Mouse (Mus musculus) gastrocnemius, postnatal 36 days (tissue): ENCODE measurements around the gene Dhfr. TPM values are rescaled to one million over a fixed set of nuclear protein-coding genes. Genes with fewer than 3 reads are reported as not detected.
"Not testable (repeated sequence)": the region's sequence is repeated elsewhere in the genome, so short reads cannot be mapped to it uniquely, and the experiment has no call there.

Experiments
- DNase-seq, 2 experiments: peaks; one replicate each; pipeline ENCODE4 v3.0.0; 2022
- intact Hi-C: fragments of 180-260 bp; cut with DNase I; formaldehyde crosslinking; loops from one replicate; pipeline ENCODE4 v1.15.1; 2025
- total RNA-seq, 2 experiments: library from RNA; stranded (reverse); gene quantifications; 2 replicates each; pipeline ENCODE4 v1.2.3; 2021

Gene Dhfr
- total RNA-seq, 2 experiments from 2014 or later, result 0.69 to 0.92 TPM

GRCm38 (mm10) chr13:92365312-92365711 is 10.8 kb downstream of the Dhfr start:
- intact Hi-C loops, result no loop called here

GRCm38 (mm10) chr13:92370811-92371210 is 16.3 kb downstream of the Dhfr start:
- intact Hi-C loops, result no loop called here

More at GRCm38 (mm10) chr13:92365312-92365711, 10.8 kb downstream of the Dhfr start:
- DNase-seq, result no peak

DNA sequence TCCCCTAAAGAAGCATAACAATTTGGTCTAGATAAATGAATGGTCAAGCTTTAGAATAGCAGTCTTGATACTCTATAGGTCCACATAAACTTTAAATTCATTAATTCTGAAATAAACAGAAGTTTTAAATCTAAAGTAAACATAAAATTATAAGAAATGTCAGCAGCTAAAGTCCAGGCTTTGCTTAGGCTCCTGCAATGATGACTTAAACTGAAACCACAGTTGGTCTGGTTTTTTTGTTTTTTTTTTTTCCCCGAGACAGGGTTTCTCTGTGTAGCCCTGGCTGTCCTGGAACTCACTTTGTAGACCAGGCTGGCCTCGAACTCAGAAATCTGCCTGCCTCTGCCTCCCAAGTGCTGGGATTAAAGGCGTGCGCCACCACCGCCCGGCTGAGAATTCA is 16.9 kb downstream of the Dhfr start:
- intact Hi-C loops, DNase-seq: not testable (repeated sequence)

More at GRCm38 (mm10) chr13:92370811-92371210, 16.3 kb downstream of the Dhfr start:
- DNase-seq, result no peak

GRCm38 (mm10) chr13:92387367-92387766 is 32.8 kb downstream of the Dhfr start:
- intact Hi-C loops, result no loop called here
- DNase-seq, result no peak

DNA sequence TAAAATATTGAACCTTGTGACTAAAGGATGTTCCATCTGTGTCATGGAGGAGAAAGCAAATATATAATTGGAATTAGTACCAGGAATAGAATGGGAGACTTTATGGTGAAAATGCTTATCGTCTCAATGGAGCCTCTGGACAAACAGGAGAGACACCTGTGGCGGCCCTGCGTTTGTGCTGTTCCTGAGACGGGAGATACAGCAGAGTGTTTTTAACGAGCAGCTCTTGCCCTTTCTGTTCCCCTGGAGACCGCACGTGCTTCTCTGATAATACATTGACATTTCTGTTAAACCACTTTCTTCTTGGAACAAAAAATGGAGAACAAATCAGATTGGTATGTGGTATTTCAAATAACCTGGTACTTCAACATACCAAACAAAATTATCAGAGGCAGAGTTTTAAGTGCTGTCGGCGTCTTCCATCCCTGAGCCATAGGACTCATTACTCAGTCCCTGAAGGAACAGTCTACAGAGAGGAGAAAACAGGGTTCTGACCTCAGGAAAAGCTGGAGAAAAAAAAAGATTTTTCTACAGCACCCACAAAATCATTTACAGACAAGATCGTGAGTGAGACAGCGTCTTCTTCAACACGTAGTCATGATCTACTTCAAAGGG is 38.6 kb downstream of the Dhfr start:
- intact Hi-C loops, result no loop called here
- DNase-seq, result no peak

DNA sequence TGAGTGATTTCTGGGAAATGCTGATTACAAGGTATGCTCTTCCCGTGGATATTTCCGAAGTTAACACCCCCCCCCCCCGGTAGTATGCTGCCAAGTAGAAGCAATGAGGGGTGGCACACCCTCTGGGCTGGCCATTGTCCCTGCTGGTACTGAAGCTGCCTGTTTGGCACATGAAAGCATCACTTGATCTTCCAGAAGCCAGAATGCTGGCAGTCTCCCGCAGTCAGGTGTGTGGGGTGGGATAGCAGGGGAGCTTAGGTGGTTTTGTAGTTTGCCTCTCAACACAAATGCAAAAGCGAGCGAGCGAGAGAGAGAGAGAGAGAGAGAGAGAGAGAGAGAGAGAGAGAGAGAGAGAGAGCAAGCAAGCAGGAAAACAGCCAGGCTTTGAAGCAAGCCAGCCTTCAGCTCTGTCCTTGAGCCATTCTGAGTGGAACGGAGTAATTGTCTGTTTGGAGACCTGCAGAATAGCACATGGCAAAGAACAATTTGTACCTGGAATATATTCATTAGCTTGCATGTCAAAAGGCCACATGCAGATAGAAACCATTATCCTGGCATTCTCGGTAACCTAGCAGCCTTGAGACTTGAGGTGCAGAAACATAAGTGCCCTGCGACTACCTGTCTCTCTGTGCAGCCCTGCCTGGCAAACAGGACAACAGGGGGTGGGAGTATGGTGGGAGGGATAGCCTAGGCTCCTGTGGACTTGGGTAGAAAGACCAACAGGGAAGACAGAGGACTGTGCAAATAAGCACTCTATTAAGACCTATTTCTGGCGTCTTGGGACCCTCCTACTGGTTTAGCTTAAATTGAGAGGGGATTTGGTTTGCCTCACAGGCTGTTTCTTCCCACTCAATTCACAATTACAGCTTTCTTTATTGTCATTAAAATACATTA is 44.2 kb downstream of the Dhfr start:
- intact Hi-C loops, result no loop called here
- DNase-seq, result no peak

DNA sequence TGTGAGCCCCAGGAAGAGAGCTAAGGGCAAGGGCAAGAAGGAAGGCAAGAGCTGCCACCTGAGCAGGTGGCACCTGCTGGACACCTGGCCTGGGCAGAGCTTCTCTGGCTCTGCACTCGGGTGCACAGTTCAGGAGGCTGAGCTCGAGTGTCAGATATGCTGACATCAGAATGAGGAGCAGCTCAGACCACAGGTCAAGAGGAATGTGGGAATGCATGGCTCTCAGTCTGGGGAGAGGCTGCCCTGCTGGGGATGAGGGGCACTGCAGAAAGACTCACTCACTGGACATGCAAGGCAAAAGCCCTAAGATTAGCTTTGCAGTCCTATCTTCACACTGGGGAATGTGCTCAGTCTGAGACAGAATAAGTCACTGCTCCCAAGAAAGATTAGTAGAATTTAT is 47.5 kb downstream of the Dhfr start:
- no peak for DNase-seq
- intact Hi-C loops, result no loop called here

DNA sequence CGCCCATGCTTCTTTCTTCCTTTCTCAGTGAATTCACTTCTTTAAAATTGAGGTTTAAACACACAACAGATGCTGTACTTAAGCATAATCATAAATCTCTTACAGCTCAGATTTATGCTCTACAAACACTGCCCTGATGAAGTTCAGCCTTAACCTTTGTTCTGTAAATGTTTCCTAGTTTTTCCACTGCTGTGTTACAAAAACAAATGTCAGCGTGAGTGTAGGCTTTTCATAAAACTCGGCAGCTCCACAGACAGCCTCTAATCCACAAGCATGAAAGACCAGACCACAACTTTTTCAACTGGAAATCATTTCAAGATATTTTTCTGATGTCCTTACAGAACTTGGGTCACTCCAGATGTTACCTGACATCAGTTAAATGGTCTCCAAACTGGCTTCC is 49.0 kb downstream of the Dhfr start:
- DNase-seq, result no peak
- intact Hi-C loops, result no loop called here

- DNase-seq, result no peak
- intact Hi-C loops, result no loop called here
Observed at GRCm38 (mm10) chr13:92410486-92410885, 56.0 kb downstream of the Dhfr start.

DNA sequence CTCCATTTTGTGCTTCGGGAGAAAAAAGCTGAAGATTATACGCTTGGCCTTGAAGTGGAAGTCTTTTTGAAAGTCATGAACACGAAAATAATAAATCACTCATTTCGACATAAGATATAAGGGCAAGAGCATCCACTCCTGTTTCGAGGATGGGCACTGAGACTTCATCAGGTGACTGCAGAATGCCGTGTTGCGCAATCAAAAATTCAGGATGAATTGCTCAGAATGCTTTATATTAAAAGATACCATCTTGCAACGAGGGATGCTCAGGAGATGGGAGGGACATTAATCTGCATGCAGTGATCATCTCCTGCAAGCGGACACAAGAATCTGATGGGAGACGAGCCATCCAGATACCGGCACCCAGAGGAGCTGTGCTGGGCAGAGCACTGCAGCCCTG is 65.1 kb downstream of the Dhfr start:
- no peak for DNase-seq
- intact Hi-C loops, result no loop called here

- intact Hi-C loops, result no loop called here
Observed at GRCm38 (mm10) chr13:92423711-92424110, 69.2 kb downstream of the Dhfr start.

GRCm38 (mm10) chr13:92425758-92426264 is 71.3 kb downstream of the Dhfr start, which contains the start of gene Ankrd34b:
Ankrd34b (plus strand) TSS chr13:92425896.
- no peak for DNase-seq
- intact Hi-C loops, result no loop called here

More at GRCm38 (mm10) chr13:92423711-92424110, 69.2 kb downstream of the Dhfr start:
- no peak for DNase-seq

DNA sequence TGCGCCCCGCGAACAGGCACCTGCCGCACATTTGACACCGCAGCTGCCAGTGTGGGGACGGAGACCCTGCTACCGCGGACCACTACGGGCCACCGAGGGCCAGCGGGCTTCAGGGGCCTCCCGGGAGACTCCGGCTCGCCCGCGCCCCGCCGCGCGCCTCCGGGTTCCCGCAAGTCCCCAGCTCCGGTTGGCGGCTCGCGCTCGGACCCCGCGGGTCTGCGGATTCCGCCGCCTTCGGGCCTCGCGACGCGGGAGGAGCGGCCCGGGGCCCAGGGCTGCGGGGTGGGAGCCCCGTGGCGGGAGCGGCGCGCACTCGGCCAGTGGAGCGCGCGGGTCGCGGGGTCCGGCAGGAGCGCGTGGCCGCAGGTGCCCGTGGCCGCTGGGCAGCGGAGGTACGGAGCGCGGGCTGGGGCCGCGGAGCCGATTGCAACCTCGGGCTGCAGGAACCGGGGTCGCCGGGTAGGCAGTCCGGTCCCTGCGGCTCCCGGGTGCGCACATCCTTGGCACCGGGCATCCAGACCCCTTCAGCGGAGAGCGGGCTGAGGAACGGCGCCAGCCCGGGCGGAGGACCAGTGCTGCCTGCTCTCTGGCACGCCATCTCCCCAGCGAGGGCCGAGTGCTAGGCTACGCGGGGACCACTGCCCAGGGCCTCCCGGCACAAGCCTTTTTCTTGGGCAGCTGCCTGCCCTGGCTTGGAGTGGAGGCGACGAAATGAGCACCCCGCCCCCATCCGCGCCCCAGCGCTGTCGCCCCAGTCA is 71.9 kb downstream of the Dhfr start:
- intact Hi-C loops, result no loop called here
- no peak for DNase-seq

- intact Hi-C loops, result no loop called here
- no peak for DNase-seq
Observed at GRCm38 (mm10) chr13:92427351-92427855, 72.9 kb downstream of the Dhfr start.

Other genes starting within 250 kb of the Dhfr start
- 1 to 10 TPM; 3.0 to 4.5 TPM for gene Rasgrf2, start 223.1 kb upstream of the Dhfr start, total RNA-seq
- not detected for gene Gm20379, start 48.7 kb upstream of the Dhfr start, total RNA-seq
- gene Msh3, start 277 bp downstream of the Dhfr start, total RNA-seq, result 10 to 100 TPM; 11.6 to 12.0 TPM
- not detected for gene Ankrd34b, start 71.2 kb downstream of the Dhfr start, total RNA-seq
- gene Fam151b, start 129.3 kb downstream of the Dhfr start, total RNA-seq, result 1 to 10 TPM; 1.9 to 2.6 TPM
- 1 to 10 TPM; 7.1 to 8.0 TPM for gene Zfyve16, start 176.1 kb downstream of the Dhfr start, total RNA-seq
- not detected for gene Spz1, start 221.4 kb downstream of the Dhfr start, total RNA-seq